Mouse (Mus musculus): ENCODE results near the gene Tsga10ip.
A peak's percentile ranks its signal among the peaks of the same experiment; 100 is the strongest.
"Not testable (repeated sequence)": the region's sequence is repeated elsewhere in the genome, so short reads cannot be mapped to it uniquely, and the experiment has no call there.

Gene Tsga10ip

DNA sequence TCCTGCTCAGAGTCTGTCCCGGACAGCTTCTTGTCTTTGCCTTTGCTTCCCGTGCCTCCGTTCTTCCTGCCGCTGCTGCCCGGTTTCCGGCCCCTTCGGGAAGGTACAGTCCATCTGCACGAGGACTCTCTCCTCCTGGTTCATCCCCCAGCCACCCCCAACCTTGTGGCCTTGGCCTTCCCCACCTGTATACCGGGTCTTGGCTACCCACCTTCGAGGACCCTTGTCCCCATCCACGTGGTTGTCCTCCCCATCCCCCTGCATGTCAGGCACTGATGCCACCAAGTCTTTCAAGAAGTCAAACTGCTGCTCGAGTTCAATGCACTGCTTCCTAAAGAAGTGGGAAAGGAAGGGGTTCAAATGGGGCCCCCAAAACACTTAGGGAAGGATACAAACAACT, 21.2 kb upstream of the Tsga10ip start:
- peak in 1 of 2 experiments; percentile 16 for DNase-seq

DNA sequence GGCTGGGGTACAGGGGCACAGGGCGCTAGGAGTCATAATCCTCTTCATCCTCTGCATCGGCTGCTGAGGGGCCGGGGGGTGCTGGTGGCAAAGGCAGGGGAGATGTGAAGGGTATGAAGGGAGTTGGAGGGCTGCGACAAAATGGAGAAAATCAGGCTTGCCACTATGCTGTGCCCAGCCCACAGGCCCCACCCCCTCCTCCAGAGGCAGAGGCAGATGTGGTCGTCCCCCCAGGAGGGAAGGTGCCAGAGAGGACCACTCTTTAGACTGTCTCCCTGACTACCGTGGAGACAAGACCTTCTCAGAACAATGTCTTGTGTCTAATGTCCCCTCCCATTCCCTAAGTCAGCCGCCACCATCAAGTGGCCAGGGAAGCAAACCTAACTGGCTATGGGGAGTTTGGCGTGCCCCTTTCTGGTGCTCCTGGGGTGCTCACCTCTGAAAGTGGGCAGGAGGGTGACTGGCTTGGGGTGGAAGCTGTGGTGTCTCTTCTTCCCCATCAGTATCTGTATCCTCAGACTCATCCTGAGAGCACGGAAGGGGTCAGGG, 20.6 kb upstream of the Tsga10ip start:
- no peak for DNase-seq

DNA sequence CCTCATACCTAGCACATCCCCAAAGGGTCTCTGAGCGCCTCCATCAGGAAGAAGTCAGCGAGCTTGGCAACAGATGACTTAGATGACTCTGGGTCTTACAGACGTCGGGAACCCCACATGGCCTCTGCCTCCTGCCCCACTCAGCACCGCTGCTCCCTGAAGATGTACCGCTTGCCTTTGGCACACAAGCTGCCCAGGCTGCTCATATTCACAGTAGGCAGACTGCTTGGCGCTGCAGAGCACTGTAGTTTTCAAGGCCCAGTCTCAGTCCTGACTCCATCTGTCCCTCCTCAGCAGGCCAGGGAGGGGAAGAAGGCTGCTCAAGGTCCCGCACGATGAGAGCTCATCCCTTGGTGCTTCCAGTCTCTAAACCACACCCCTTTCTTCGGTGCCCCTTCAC, 19.9 kb upstream of the Tsga10ip start:
- DNase-seq = no peak

DNA sequence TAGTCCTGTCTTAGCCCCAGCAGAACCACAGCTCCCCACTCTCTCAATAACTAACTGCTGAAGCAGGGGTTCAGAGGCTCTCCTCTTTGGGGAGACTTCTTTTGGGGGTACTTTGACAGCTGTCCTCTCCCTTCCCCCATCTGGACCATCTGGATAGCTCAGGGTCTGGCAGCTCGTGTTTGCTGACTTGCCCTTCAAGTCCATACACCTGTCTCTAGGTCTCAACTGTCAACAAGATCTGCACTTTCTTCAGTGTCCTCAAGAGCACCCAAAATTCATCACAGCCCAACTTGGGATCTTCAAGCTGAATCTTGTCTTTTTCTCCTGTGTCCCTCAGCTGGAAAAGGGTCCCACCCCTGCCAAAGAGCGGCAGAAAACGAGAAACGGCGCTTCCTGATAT, 19.5 kb upstream of the Tsga10ip start:
- no peak for DNase-seq

DNA sequence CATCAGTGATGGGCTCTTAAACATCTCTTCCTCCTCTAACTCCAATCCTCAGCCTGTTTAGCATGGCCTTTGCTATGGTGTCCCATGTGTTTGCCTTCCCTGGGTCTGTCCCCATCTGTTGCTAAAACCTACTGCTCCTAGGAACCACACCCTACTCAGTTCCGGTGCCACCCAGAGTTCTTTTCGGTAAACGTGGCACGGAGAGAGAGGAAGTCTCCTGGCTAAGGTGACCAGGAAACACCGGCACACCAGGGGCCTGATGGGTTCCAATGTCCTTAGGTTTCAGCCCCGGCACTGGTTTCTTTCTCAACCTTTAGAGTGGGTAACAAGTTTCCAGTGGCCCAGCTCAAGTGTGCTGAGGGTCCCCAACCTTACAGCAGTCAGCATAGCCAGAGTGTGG, 18.3 kb upstream of the Tsga10ip start:
- DNase-seq = no peak

DNA sequence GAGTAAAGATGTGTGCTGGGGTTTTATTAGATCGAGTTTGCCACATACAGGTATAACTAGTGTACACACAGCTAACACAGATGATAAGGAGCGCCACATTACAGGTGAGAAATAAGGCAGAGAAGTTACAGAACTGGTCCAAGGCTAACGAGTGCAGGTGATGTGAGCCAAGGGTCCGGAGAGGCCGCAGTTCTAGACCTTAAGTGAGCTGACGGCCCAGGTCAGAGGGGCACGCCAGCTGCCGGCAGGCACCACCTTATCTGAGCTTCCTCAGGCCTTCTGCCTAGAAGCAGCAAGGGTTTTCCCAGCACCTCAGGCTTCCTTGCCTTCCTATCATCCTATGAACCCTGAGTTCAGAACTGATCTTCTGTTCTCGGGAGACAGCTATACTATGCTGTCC, 17.3 kb upstream of the Tsga10ip start:
- no peak for DNase-seq

DNA sequence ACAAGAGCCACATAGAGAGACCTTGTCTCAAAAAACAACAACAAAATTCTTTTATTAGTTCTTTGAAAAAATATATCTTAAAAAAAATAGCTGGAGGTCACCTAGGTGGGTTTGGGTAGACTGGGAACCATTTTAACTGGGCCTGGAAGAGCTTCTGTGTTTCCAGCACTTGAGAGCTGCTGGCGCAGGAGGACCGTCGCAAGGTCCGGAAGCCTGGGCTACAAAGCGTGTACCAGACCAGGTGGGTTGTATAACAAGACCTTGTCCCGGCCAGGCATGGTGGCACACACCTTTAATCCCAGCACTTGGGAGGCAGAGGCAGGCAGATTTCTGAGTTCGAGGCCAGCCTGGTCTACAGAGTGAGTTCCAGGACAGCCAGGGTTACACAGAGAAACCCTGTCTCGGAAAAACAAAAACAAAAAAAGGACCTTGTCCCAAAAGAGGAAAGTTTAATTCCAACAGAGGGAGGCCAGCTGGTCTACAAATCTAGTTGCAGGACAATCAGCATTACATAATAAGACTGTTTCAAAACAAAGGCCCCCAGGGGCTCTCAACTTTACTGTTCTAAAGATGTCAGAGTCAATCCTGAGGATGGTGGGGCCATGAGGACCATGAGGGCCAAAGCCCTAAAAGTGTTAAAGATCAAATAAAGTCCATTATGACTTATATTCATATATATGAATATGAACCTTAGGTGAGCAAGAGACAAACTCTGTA, 16.6 kb upstream of the Tsga10ip start:
- no peak for DNase-seq

DNA sequence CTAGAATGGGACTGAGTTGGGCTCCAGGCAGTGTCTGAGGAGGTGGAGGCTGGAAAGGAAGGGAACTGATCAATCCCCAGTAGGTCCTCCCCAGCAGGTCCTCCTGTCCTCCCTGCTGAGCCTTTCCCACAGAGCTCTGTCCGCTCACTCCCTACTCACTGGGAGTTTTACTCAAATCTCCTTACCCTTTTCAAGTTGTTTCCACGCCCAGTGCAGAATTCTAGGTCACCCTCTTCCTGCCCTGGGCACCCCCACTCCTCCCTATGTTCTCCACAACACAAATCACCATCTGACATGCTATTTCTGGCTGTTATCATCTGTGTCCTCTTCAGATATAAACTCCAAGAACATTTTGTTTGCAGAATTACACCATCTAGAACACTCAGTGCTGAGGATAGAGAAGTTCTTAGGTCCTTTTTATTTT, 12.2 kb upstream of the Tsga10ip start:
- no peak for DNase-seq

DNA sequence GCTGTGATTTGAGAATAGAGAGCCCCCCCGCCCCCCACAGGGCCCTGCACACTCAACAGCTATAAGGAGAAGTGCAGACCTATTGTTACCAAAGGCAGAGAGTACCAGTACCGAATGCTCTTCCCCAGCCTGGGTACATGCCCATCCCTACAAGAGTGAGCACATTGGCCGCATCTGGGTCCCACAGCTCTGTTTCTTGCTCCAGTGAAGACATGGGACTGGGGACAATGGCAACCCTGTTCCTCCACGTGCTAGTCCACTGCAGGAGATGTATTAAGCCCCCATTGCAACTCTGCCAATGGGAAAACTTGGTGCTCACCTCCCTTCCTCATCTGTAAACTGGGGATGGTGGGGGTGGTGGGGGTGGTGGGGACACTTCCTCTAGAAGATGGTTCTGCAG, 11.5 kb upstream of the Tsga10ip start:
- no peak for DNase-seq

DNA sequence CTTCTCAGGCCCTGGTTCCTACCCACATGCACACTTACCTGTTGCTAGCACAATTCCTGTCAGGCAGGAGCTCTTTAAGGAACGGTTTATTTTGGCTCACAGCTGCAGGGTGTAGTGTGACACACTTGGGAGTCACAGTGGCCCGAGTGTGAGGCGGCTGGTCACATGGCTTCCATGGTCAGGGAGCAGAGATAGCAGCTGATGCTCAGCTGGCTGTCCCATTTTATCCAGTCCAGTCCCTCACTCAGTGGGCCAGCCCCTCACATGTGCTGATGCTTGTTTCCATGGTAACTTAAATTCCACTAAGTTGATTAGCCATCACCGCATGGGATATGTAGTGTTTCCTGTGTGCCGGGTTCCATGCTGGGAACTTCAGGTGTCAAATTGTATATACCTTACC, 9.6 kb upstream of the Tsga10ip start:
- no peak for DNase-seq

DNA sequence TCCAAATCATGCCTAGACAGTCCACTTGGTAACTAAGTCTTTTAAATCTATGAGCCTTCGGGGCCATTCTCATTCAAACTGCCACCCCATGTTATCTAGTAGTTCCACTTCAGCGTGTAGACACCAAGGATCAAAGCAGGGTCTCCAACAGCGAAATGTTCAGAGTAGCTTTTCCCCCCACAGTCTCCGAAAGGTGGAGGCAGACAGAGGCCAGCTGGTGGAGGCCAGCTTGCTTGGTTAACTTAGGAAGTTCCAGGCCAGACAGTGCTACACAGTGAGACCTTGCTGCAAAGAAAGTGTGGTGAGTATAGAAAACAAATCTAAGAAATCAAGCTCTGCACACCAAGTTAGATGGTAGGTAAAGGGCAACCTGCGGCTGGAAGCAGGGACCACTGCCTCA, 8.3 kb upstream of the Tsga10ip start:
- DNase-seq = no peak

DNA sequence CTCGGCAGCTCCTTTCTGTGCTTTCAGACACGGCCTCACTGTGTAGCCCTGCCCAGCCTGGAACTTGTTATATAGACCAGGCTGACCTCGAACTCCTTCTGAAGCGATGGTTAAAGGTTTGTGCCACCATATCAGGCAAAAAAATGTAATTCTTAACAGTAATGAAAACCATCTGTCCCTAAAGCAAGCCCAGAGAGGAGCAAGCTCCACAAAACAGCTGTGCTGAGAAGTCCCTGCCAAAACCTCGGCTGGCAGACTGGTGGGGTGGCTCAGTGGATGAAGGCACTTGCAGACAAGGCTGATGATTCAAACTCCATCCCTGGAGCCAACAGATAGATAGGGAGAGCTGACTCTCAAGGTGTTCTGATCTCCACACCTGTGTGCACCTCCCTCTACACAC, 6.7 kb upstream of the Tsga10ip start:
- DNase-seq = peak; percentile 41 to 58

DNA sequence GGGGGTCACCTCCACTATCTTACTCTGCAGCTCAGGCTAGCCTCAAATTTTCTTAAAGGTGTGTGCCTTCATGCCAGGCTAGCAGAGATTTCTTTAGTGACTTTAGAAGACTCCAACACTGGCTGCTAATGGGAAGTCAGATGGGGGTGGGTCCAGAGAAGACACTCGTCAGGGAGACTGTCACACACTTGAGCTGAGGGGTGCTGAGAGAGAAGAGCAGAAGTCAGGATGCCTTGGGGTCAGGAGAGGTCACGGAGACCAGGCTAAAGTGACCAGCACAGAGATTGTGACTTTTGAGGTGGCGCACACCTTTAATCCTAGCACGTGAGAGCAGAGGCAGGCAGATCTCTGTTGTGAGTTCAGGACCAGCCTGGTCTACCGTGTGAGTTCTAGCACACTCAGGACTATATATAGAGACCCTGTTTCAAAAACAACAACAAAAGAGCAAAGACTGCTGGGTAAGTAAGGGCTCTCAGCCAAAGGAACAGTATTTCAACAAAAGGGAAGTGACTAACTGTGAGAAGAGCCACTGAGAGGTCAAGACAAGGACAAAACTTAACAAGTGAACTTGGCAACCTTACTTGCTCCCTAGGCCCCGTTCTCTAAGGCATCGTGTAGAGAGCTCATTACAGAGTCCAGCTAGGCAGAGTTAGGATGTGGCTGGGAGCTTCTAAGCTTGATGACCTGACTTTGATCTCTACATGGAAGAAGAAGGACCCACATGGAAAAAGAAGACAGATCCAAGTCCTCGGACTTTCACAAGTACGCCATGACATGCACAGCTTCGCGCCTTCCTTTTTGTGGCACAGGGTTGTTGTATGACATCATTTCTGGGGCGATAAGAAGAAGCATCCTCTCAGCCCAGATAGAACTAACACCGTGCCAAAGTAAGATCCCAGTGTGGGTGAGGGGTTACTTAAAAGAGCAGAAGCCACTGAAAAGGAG, 6.0 kb upstream of the Tsga10ip start:
- no peak for DNase-seq

DNA sequence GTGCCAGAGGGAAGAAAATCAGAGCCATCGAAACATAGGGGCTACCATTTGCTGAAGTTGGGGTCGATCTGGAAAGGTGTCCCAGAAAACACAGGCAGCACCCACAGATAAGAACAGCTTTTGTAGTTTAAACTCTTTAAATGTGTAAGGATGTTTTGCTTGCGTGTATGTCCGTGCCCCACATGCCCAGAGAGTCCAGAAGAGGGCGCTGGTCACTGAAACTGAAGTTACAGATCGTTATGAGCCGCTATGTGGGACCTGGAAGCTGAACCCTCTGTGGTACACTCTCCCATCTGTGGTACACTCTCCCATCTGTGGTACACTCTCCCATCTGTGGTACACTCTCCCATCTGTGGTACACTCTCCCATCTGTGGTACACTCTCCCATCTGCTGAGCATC, 4.8 kb upstream of the Tsga10ip start:
- peak; percentile 76 to 83 for DNase-seq

DNA sequence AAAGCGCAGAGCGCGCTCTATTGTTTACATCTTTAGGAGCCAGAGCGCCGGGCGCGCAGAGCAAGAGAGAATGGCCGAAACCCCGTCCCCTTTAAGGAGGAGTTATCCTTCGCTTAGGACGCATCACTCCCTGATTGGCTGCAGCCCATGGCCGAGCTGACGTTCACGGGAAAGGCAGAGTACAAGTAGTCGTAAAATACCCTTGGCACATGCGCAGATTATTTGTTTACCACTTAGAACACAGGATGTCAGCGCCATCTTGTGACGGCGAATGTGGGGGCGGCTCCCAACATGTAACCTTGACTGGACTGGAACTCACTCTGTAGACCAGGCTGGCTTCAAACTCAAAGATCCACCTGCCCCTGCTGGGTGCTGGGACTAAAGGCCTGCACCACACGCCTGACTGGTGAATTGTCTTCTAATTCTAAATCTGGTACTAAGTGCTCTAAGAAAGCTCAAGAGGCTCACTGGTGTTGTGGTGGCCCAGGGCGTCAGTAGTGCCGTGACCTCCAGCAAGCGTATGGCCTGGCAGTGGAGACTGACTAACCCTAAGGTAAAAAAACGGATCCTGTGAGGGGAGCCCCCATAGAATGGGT, 4.3 kb upstream of the Tsga10ip start:
- peak; percentile 56 to 71 for DNase-seq

DNA sequence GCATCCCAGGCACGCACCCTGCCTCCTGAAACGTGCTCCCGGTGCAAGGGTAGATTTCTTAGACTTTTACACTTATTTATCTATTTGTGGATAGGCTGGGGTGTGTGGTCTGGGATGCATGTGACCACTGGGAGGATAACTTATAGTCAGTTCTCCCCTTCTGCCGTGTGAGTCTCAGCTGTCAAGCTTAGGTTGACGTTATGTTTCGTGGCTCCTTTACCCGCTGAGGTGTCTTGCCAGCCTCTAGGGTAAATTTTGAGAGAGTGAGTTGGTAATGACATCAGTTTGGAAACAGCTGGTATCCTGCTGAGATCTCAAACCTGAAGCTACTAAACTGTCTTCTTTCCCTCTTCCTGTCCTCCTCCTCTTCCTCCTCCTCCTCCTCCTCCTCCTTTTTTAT, 3.6 kb upstream of the Tsga10ip start:
- DNase-seq = no peak

DNA sequence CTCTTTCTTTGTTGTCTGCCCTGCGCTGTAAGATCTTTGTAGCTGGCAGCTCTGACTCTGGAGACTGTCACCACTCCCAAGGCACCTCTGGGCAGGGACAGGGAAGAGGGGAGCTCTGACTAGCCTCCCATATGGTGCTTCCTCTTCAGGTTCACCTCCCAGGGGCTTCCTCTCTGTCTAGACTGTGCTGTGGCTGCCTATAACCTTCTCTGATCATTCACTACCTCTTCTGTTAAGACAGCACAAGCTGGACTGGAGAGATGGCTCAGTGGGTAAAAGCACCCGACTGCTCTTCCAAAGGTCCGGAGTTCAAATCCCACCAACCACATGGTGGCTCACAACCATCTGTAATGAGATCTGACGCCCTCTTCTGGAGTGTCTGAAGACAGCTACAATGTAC, 1.3 kb downstream of the Tsga10ip start:
- not testable (repeated sequence) for DNase-seq

DNA sequence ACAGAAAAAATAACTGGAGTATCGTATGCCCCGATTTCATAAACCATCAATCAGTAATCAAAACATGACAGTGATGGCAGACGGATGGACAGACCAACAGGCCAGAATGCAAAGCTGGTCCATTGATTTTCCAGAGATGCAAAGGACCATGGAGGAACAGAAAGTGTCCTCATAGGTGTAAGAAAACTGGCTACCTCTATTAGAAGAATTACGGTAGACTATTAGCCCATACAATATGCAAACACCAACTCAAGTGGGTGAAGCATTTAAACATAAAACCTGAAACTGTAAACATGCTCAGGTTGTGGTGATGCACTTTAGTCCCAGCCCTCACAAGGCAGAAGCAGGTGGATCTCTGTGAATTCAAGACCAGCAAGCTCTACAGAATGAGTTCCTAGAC, 7.0 kb downstream of the Tsga10ip start:
- no peak for DNase-seq

DNA sequence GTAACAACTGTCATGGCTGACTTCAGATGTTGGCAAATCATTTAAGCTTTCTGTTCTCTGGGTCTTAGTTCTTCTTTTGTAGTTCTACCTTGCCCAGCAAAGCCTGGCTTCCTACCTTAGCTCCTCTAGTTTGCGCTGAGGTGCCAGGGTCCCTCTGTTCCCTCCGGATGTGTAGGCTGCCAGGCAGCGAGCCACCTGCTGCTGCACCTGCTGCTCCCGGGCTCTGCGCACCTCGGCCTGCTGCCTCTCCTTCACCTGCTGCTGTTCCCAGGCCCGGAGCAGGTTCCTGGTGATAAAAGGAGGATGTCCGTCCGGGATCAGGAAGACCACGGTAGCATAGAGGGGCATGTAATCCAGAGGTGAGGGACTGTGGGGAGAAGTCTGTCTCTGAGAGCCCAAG, 8.2 kb downstream of the Tsga10ip start:
- no peak for DNase-seq

DNA sequence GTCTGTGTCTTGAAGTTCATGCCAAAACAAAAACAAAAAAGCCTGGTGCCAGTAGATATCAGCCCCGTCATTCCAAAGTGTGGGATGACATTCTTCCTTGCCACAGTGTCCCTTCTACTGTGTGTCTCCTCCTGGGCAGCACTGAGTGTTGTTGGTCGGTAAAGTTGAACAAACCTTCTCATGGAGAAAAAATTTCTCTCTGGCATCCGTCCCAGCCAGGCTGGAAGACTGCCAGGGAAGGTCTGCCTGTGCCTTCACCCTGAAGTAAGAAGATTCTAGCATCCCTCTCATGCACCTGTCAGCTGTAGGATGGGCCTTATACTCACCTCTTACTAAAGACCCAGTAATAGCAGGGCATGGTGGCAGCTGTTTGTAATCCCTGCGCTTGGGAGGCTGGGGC, 9.4 kb downstream of the Tsga10ip start:
- DNase-seq = peak; percentile 77 to 80

DNA sequence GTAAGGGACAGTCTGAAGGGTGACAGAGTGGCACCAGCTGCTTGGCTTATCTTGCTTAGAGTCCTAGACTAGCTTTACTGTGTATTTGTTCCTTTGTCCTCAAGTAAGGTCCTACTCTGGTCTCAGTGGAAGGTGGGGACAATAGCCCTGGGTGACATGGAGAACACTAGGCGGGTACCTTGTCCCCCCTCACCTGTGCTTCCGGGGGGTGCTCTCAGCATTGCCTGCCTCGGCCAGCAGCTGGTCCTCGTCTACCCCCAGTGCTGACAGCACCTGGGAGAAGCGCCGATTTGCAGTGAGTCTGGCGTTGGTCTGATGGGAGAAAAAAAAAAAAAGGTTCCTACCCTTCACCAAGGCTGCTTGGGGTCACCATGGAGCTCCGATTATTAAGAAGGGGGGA, 11.9 kb downstream of the Tsga10ip start:
- DNase-seq = no peak

DNA sequence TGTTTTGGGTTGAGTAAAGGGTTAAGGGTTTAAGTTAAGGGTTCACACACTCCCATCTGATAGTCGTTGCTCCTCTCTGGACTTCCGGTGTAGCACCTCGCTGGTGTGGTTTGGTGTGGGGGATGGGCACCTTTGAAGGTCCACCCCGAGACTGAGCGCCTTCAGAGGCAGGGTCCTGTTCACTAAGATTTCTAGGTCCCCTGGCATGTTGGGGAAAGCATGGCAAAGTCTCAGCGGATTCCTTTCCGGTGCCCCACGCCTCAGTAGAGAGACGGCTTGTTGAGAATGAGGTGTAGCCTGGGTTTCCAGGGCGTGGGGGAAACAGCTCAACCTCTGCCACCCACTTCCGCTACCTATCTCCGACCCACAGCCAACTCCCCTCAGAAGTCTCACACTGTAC, 12.7 kb downstream of the Tsga10ip start:
- DNase-seq = peak; percentile 54 to 73

DNA sequence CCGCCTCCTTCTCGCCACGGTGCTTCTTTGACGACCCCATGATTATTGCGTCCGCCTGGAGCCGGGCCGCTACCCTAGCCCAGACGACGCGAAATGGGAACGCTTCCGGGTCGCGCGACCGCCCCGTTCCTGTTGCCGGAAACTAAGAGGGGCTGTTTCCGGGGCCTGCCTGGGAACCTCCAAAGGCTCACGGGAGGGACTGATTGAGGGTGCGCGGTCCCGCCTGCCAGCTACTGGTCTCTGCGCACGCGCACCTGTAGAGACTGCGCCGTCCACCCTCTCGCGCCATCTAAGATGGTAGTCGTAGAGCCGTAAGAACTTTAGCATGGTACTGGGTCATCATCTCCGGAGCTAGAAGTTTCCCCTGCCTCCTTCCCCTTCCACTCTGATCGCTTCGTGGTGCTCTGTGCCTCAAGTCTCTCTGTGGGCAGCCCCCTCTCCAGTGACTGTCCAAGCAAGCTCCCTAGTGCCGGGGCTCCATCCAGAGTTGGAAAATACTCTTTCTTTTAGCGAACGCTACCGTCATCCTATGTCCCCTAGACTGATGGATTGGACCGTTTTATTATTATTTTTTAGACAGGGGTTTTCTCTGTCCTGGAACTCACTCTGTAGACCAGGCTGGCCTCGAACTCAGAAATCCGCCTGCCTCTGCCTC, 13.6 kb downstream of the Tsga10ip start, which contains the start of gene Sart1:
Sart1 (minus strand) TSS at position 116 of the 655 bp plus-strand sequence.
- DNase-seq = peak; percentile 96 to 98

Measured in kidney, postnatal 4 days (tissue).